Mouse (Mus musculus) induced T-regulatory cell, adult 2 months (primary cell): ENCODE results near the gene Tex13b.
"Not testable (repeated sequence)": the region's sequence is repeated elsewhere in the genome, so short reads cannot be mapped to it uniquely, and the experiment has no call there.

Source experiments
- DNase-seq: peaks from one replicate; pipeline ENCODE4 v3.0.0-alpha.2; 2012; ENCODE audit warnings: low read depth

The Tex13b gene

GRCm38 (mm10) chrX:140813312-140814006 lies at the start of gene Tex13b:
Tex13b (minus strand) TSS chrX:140813433.
- DNase-seq = no peak

GRCm38 (mm10) chrX:140862760-140863159 lies 49.5 kb upstream of the Tex13b start:
- no peak for DNase-seq

GRCm38 (mm10) chrX:140857445-140857844 lies 44.2 kb upstream of the Tex13b start:
- peak; percentile 36 for DNase-seq

GRCm38 (mm10) chrX:140857040-140857439 lies 43.8 kb upstream of the Tex13b start:
- DNase-seq = not testable (repeated sequence)

- DNase-seq = no peak
Measured at GRCm38 (mm10) chrX:140854561-140854960, 41.3 kb upstream of the Tex13b start.

- DNase-seq = peak; percentile 21
Measured at GRCm38 (mm10) chrX:140845401-140845800, 32.2 kb upstream of the Tex13b start.

- DNase-seq = no peak
Measured at GRCm38 (mm10) chrX:140839887-140840286, 26.7 kb upstream of the Tex13b start.

GRCm38 (mm10) chrX:140838077-140838476 lies 24.8 kb upstream of the Tex13b start:
- DNase-seq = no peak

GRCm38 (mm10) chrX:140831706-140832105 lies 18.5 kb upstream of the Tex13b start:
- no peak for DNase-seq

GRCm38 (mm10) chrX:140822295-140822694 lies 9.1 kb upstream of the Tex13b start:
- no peak for DNase-seq

GRCm38 (mm10) chrX:140805340-140805739 lies 7.9 kb downstream of the Tex13b start:
- DNase-seq = no peak

- no peak for DNase-seq
Measured at GRCm38 (mm10) chrX:140769794-140770193, 43.4 kb downstream of the Tex13b start.
